Mouse (Mus musculus) kidney, adult 9 months (tissue): Measurements from ENCODE around the gene Trio.
A peak's percentile ranks its signal among the peaks of the same experiment; 100 is the strongest.

Experiments
- DNase-seq: peaks from one replicate; pipeline ENCODE4 v3.0.0; 2022

Trio gene

GRCm38 (mm10) chr15:27991066-27991701 lies 34.5 kb downstream of the Trio start:
- DNase-seq: no peak

- no peak for DNase-seq
Observed at GRCm38 (mm10) chr15:27987979-27988378, 37.7 kb downstream of the Trio start.

- no peak for DNase-seq
Observed at GRCm38 (mm10) chr15:27984881-27985280, 40.8 kb downstream of the Trio start.

GRCm38 (mm10) chr15:27981764-27982500 lies 43.7 kb downstream of the Trio start:
- DNase-seq: no peak

- no peak for DNase-seq
Observed at GRCm38 (mm10) chr15:27981258-27981657, 44.4 kb downstream of the Trio start.

GRCm38 (mm10) chr15:27980436-27980835 lies 45.2 kb downstream of the Trio start:
- peak; percentile 78 for DNase-seq

- DNase-seq: no peak
Observed at GRCm38 (mm10) chr15:27976950-27977349, 48.7 kb downstream of the Trio start.

- no peak for DNase-seq
Observed at GRCm38 (mm10) chr15:27976366-27976765, 49.3 kb downstream of the Trio start.

GRCm38 (mm10) chr15:27974637-27975036 lies 51.0 kb downstream of the Trio start:
- no peak for DNase-seq

GRCm38 (mm10) chr15:27968183-27968582 lies 57.5 kb downstream of the Trio start:
- no peak for DNase-seq

GRCm38 (mm10) chr15:27967128-27967876 lies 58.3 kb downstream of the Trio start:
- no peak for DNase-seq

- no peak for DNase-seq
Observed at GRCm38 (mm10) chr15:27964877-27965276, 60.8 kb downstream of the Trio start.

- DNase-seq: peak; percentile 64
Observed at GRCm38 (mm10) chr15:27963506-27963905, 62.1 kb downstream of the Trio start.

GRCm38 (mm10) chr15:27960642-27961041 lies 65.0 kb downstream of the Trio start:
- DNase-seq: no peak

- DNase-seq: no peak
Observed at GRCm38 (mm10) chr15:27957867-27958266, 67.8 kb downstream of the Trio start.

GRCm38 (mm10) chr15:27955614-27956013 lies 70.0 kb downstream of the Trio start:
- DNase-seq: no peak

- no peak for DNase-seq
Observed at GRCm38 (mm10) chr15:27954356-27954755, 71.3 kb downstream of the Trio start.

GRCm38 (mm10) chr15:27953570-27953969 lies 72.1 kb downstream of the Trio start:
- DNase-seq: no peak

GRCm38 (mm10) chr15:27951195-27951594 lies 74.5 kb downstream of the Trio start:
- DNase-seq: no peak

- no peak for DNase-seq
Observed at GRCm38 (mm10) chr15:27949196-27949595, 76.5 kb downstream of the Trio start.

GRCm38 (mm10) chr15:27947880-27948279 lies 77.8 kb downstream of the Trio start:
- DNase-seq: no peak

GRCm38 (mm10) chr15:27945570-27945969 lies 80.1 kb downstream of the Trio start:
- no peak for DNase-seq

GRCm38 (mm10) chr15:27944898-27945297 lies 80.8 kb downstream of the Trio start:
- DNase-seq: no peak
